Mouse (Mus musculus) heart, postnatal 0 days (tissue): ENCODE data around the gene Palm. TPM values are rescaled to one million over a fixed set of nuclear protein-coding genes. Genes with fewer than 3 reads are reported as not detected.

ENCODE experiments used
- ATAC-seq: fragments of 200-750 bp; cut with Nextera tagmentation; 2 replicates; pipeline ENCODE4 v1.8.0; 2017; ENCODE audit warnings: low read depth, moderate number of reproducible peaks, moderate library complexity; ENCODE audit not compliant: insufficient read depth
- DNase-seq: peaks from one replicate; pipeline ENCODE4 v3.0.0-alpha.2; 2016; ENCODE audit warnings: low spot score
- H3K27ac ChIP-seq: fragments of 300-500 bp; sonication (generic); 2 replicates; pipeline ENCODE4 v1.5.1; 2014; ENCODE audit warnings: low read depth, mild to moderate bottlenecking
- H3K27me3 ChIP-seq: fragments of 300-500 bp; sonication (generic); 2 replicates; pipeline ENCODE4 v1.6.1; 2014; ENCODE audit warnings: low read length, mixed read lengths; ENCODE audit not compliant: control insufficient read depth, insufficient read depth
- H3K36me3 ChIP-seq: fragments of 300-500 bp; sonication (generic); replicated peaks from 2 replicates; pipeline ENCODE4 v1.6.1; 2014; ENCODE audit warnings: low read length, mixed read lengths; ENCODE audit not compliant: control insufficient read depth, insufficient read depth
- H3K4me1 ChIP-seq: fragments of 300-500 bp; sonication (generic); 2 replicates; pipeline ENCODE4 v1.6.1; 2014; ENCODE audit warnings: antibody characterized with exemption; ENCODE audit not compliant: control insufficient read depth, insufficient read depth
- H3K4me2 ChIP-seq: fragments of 300-500 bp; sonication (generic); 2 replicates; pipeline ENCODE4 v1.6.1; 2014; ENCODE audit warnings: low read depth, mild to moderate bottlenecking, low read length, moderate library complexity
- H3K4me3 ChIP-seq: fragments of 300-500 bp; sonication (generic); 2 replicates; pipeline ENCODE4 v1.5.1; 2014; ENCODE audit warnings: low read depth, low read length
- H3K9ac ChIP-seq: fragments of 300-500 bp; sonication (generic); replicated peaks from 2 replicates; pipeline ENCODE4 v1.6.1; 2014; ENCODE audit warnings: low read depth, low read length, mixed read lengths
- H3K9me3 ChIP-seq: fragments of 300-500 bp; sonication (generic); replicated peaks from 2 replicates; pipeline ENCODE4 v1.6.1; 2016; ENCODE audit warnings: low read length; ENCODE audit not compliant: control insufficient read depth
- CTCF ChIP-seq: IDR thresholded peaks from 2 replicates; pipeline ENCODE4 v1.5.1; 2016; ENCODE audit warnings: antibody characterized with exemption, control low read depth, low read depth
- EP300 ChIP-seq: IDR thresholded peaks from 2 replicates; pipeline ENCODE4 v1.6.1; 2016; ENCODE audit warnings: antibody characterized with exemption, low read depth
- WGBS: fragments of 180-500 bp; shearing (Covaris S2); extraction: QIAGEN DNeasy Blood & Tissue Kit; methylation state at CpG from one replicate; pipeline ENCODE4 v1.1.7; 2014; 5-methylcytosine and 5-hydroxymethylcytosine counted together
- polyA plus RNA-seq: library from polyadenylated mRNA; unstranded; fragments of >200 nt; fragmentation: Nextera tagmentation; extraction: Ambion mirVana; gene quantifications from 2 replicates; pipeline ENCODE4 v1.2.1, GENCODE M21; 2015
- total RNA-seq: library from RNA; depleted of rRNA; stranded (reverse); fragments of >200 nt; gene quantifications from 2 replicates; pipeline ENCODE4 v1.2.3, GENCODE M21; 2014; ENCODE audit warnings: low replicate concordance

The Palm gene
- total and polyA plus RNA-seq, 2 experiments from 2014 or later, result 44.0 to 52.3 TPM

GRCm38 (mm10) chr10:79838151-79838550 is 44.8 kb downstream of the Palm start:
- H3K27me3 ChIP-seq, result no peaks in the 10 kb centered on the region
- no peak overlapping the region for H3K9ac ChIP-seq
- H3K9me3 ChIP-seq, result no peaks in the 10 kb centered on the region
- H3K4me3 ChIP-seq, result no peak overlapping the region
- 51% methylated on average over 2 of the region's 2 CpGs for WGBS
- TF ChIP-seq CTCF (no peak), EP300 (no peak)
- H3K4me2 ChIP-seq, result no peak overlapping the region
- H3K27ac ChIP-seq, result no peak overlapping the region
- DNase-seq (no peak), ATAC-seq (no peak)
- H3K4me1 ChIP-seq, result 0 out of 2 replicates have a peak, but pooled peaks cover 6% of the 10 kb centered on the region
- H3K36me3 ChIP-seq, result no peaks in the 10 kb centered on the region

GRCm38 (mm10) chr10:79840091-79840490 is 46.7 kb downstream of the Palm start:
- Histone ChIP-seq H3K27ac (peak overlapping the region; percentile 85), H3K9ac (no peak overlapping the region), H3K4me3 (no peak overlapping the region), H3K9me3 (no peaks in the 10 kb centered on the region), H3K27me3 (no peaks in the 10 kb centered on the region), H3K36me3 (no peaks in the 10 kb centered on the region), H3K4me1 (0 out of 2 replicates have a peak, but pooled peaks cover 5% of the 10 kb centered on the region), H3K4me2 (peak overlapping the region; percentile 68; the same call in 1 of the 2 replicates)
- TF ChIP-seq CTCF (no peak), EP300 (no peak)
- DNase-seq (no peak), ATAC-seq (no peak)
- 83% methylated on average over 3 of the region's 3 CpGs for WGBS

GRCm38 (mm10) chr10:79840644-79841551 is 47.5 kb downstream of the Palm start:
- Histone ChIP-seq H3K9me3 (no peaks in the 10 kb centered on the region), H3K36me3 (no peaks in the 10 kb centered on the region), H3K4me2 (peak overlapping the region; percentile 68), H3K9ac (peak overlapping the region; percentile 56), H3K27ac (peak overlapping the region; percentile 85), H3K27me3 (no peaks in the 10 kb centered on the region), H3K4me1 (0 out of 2 replicates have a peak, but pooled peaks cover 4% of the 10 kb centered on the region), H3K4me3 (peak overlapping the region; percentile 46)
- TF ChIP-seq CTCF, result peak; percentile 30
- peak; percentile 79 for TF ChIP-seq EP300
- WGBS, result 1% methylated on average over 24 of the region's 24 CpGs
- ATAC-seq, result peak; percentile 88
- peak; percentile 88 for DNase-seq

- H3K27ac ChIP-seq, result no peak overlapping the region
- ATAC-seq (no peak), DNase-seq (no peak)
- H3K9ac ChIP-seq, result no peak overlapping the region
- 0 out of 2 replicates have a peak, but pooled peaks cover 4% of the 10 kb centered on the region for H3K4me1 ChIP-seq
- H3K4me2 ChIP-seq, result no peak overlapping the region
- H3K4me3 ChIP-seq, result no peak overlapping the region
- H3K27me3 ChIP-seq, result no peaks in the 10 kb centered on the region
- no peaks in the 10 kb centered on the region for H3K36me3 ChIP-seq
- 65% methylated on average over 3 of the region's 3 CpGs for whole genome bisulfite sequencing
- TF ChIP-seq CTCF, result no peak
- no peak for TF ChIP-seq EP300
- H3K9me3 ChIP-seq, result no peaks in the 10 kb centered on the region
Measured at GRCm38 (mm10) chr10:79842322-79842721, 49.0 kb downstream of the Palm start.

- 36% methylated on average over 6 of the region's 6 CpGs for WGBS
- H3K4me3 ChIP-seq, result no peak overlapping the region
- ATAC-seq, result no peak
Measured at GRCm38 (mm10) chr10:79843476-79843875, 50.1 kb downstream of the Palm start.

More at GRCm38 (mm10) chr10:79843476-79843875, 50.1 kb downstream of the Palm start:
- Histone ChIP-seq H3K9ac (no peak overlapping the region), H3K27me3 (no peaks in the 10 kb centered on the region), H3K9me3 (no peaks in the 10 kb centered on the region), H3K27ac (no peak overlapping the region), H3K36me3 (no peaks in the 10 kb centered on the region), H3K4me2 (no peak overlapping the region), H3K4me1 (0 out of 2 replicates have a peak, but pooled peaks cover 4% of the 10 kb centered on the region)
- no peak for TF ChIP-seq CTCF
- no peak for TF ChIP-seq EP300
- DNase-seq, result no peak
